Mouse (Mus musculus) CH12.LX (cell line): Measurements from ENCODE around the gene Hoxb7.

ENCODE experiments used
- CTCF ChIP-seq, 2 experiments: IDR thresholded peaks in 1 of 2; conservative IDR thresholded peaks in 1 of 2; 2 replicates each; pipeline ENCODE4 v1.5.1; 2011 to 2012; ENCODE audit warnings: low read depth in 2 of 2, low read length in 2 of 2, improper control_type of control experiment in 1 of 2, inconsistent platforms in 1 of 2, mild to moderate bottlenecking in 1 of 2, moderate library complexity in 1 of 2
- POLR2A ChIP-seq: IDR thresholded peaks from 2 replicates; pipeline ENCODE4 v1.6.1; 2011; ENCODE audit warnings: low read depth, mild to moderate bottlenecking, improper control_type of control experiment, low read length
- USF1 ChIP-seq: IDR thresholded peaks from 2 replicates; pipeline ENCODE4 v1.6.1; 2014; ENCODE audit warnings: low read depth, mild to moderate bottlenecking, inconsistent platforms, low read length, improper control_type of control experiment
- ZKSCAN1 ChIP-seq: IDR thresholded peaks from 2 replicates; pipeline ENCODE4 v1.6.1; 2012; ENCODE audit warnings: low read depth, inconsistent platforms, low read length, improper control_type of control experiment, borderline replicate concordance

DNA sequence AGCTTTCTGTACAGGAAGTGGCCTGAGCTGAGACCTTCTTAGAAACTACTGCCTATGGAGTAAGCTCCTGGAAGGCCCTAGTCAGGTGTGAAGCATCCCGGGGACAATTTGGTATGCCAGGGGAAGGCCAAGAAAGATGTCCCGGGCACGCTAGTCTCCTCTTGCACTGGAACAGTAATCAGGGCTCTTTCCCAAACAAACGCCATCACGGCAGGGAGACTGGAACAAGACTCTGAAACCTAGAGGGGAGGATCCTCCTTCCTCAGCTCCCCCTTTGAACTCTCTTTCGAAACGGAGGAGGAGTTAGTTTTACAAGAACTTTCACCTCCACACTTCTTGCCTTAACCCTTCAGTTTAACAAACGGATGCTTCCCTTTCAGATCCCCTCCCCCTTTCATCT, 45.7 kb downstream of the Hoxb7 start:
- TF ChIP-seq POLR2A (no peak), ZKSCAN1 (no peak), USF1 (no peak), CTCF (conservative IDR thresholded peaks at IDR 0.05 in 1 of 2, IDR thresholded peaks at IDR 0.05 in 1 of 2; ENCODE audit: low read depth in 2 of 2, low read length in 2 of 2) (no peak)
